Mouse (Mus musculus) liver, embryonic 14.5 days (tissue): ENCODE results near the gene Plxna4. TPM values are rescaled to one million over a fixed set of nuclear protein-coding genes. Genes with fewer than 3 reads are reported as not detected.

Experiments used
- ATAC-seq: fragments of 200-750 bp; cut with Nextera tagmentation; 2 replicates; pipeline ENCODE4 v1.8.0; 2017; ENCODE audit warnings: moderate number of reproducible peaks, mild to moderate bottlenecking, moderate library complexity; ENCODE audit not compliant: insufficient read depth
- DNase-seq, 3 experiments: peaks; one replicate each; pipeline ENCODE4 v3.0.0-alpha.2; 2012 to 2013; ENCODE audit warnings: low read depth in 3 of 3, low spot score in 3 of 3
- H3K27ac ChIP-seq: fragments of 300-500 bp; sonication (generic); 2 replicates; pipeline ENCODE4 v1.5.1; 2014; ENCODE audit warnings: moderate library complexity, mild to moderate bottlenecking, control low read depth, inconsistent platforms
- H3K27me3 ChIP-seq: fragments of 300-500 bp; sonication (generic); 2 replicates; pipeline ENCODE4 v1.6.1; 2014; ENCODE audit warnings: mild to moderate bottlenecking, low read length, moderate library complexity; ENCODE audit not compliant: control insufficient read depth, insufficient read depth
- H3K36me3 ChIP-seq: fragments of 300-500 bp; sonication (generic); replicated peaks from 2 replicates; pipeline ENCODE4 v1.6.1; 2014; ENCODE audit warnings: low read depth; ENCODE audit not compliant: control insufficient read depth, insufficient read depth
- H3K4me1 ChIP-seq, 2 experiments: fragments of 200-500 bp in 1 of 2; fragments of 300-500 bp in 1 of 2; sonication (generic) in 1 of 2; replicated peaks; 2 replicates each; pipeline ENCODE4 v1.6.1; 2012 to 2014; ENCODE audit warnings: antibody characterized with exemption in 1 of 2, inconsistent platforms in 1 of 2, low read length in 1 of 2; ENCODE audit not compliant: control insufficient read depth in 2 of 2, insufficient read depth in 2 of 2
- H3K4me2 ChIP-seq: fragments of 300-500 bp; sonication (generic); 2 replicates; pipeline ENCODE4 v1.6.1; 2014; ENCODE audit warnings: low read depth, mild to moderate bottlenecking, control low read depth, moderate library complexity
- H3K4me3 ChIP-seq, 2 experiments: fragments of 200-500 bp in 1 of 2; fragments of 300-500 bp in 1 of 2; sonication (generic) in 1 of 2; 2 replicates each; pipeline ENCODE4 v1.5.1; 2012 to 2014; ENCODE audit warnings: low read depth in 2 of 2, low read length in 2 of 2, mild to moderate bottlenecking in 2 of 2, control low read depth in 1 of 2, inconsistent platforms in 1 of 2, moderate library complexity in 1 of 2; ENCODE audit not compliant: insufficient read depth in 1 of 2
- H3K9ac ChIP-seq: fragments of 300-500 bp; sonication (generic); replicated peaks from 2 replicates; pipeline ENCODE4 v1.6.1; 2014; ENCODE audit warnings: mild to moderate bottlenecking, control low read depth, moderate library complexity
- H3K9me3 ChIP-seq: fragments of 300-500 bp; sonication (generic); 2 replicates; pipeline ENCODE4 v1.6.1; 2016; ENCODE audit warnings: low read length, mixed read lengths; ENCODE audit not compliant: control insufficient read depth
- CTCF ChIP-seq: IDR thresholded peaks from 2 replicates; pipeline ENCODE4 v1.5.1; 2016; ENCODE audit warnings: antibody characterized with exemption, low read depth, control low read depth
- EP300 ChIP-seq: IDR thresholded peaks from 2 replicates; pipeline ENCODE4 v1.6.1; 2016; ENCODE audit warnings: antibody characterized with exemption, low read depth
- WGBS: fragments of 180-500 bp; shearing (Covaris S2); extraction: QIAGEN DNeasy Blood & Tissue Kit; methylation state at CpG from one replicate; pipeline ENCODE4 v1.1.7; 2014; ENCODE audit not compliant: insufficient replicate concordance; 5-methylcytosine and 5-hydroxymethylcytosine counted together
- polyA plus RNA-seq, 2 experiments: library from polyadenylated mRNA; depleted of rRNA in 1 of 2; stranded (reverse) in 1 of 2; unstranded in 1 of 2; fragments of >200 nt; fragmentation: Nextera tagmentation in 1 of 2; extraction: Ambion mirVana in 1 of 2; gene quantifications; 2 replicates each; pipeline versions ENCODE4 v1.2.1 to v1.2.3; 2012 to 2014

Plxna4 gene
- polyA plus RNA-seq, 2 experiments = 0.17 to 0.25 TPM

DNA sequence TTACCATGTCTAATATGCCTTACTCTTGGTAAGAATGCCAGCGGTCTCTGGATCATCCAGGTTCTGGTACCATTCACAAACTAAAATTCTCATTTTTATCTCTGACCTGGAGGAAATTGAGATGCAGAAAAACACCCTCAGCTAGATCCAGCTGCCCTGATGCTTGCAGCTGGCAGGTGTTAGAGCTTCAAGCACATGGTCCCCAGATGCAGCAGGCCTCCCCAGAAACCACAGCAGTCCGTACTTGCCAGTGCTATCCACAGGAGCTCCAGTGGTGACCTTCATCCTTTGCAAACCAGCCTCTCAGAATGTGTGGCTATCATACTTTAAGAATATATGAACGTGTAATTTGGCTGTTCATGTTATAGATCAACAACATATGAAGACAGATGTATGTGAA, 139.2 kb downstream of the Plxna4 start:
- Histone ChIP-seq H3K4me3 (no peak overlapping the region), H3K9ac (no peak overlapping the region), H3K9me3 (no peaks in the 10 kb centered on the region), H3K4me2 (no peak overlapping the region), H3K27ac (no peak overlapping the region), H3K36me3 (no peaks in the 10 kb centered on the region), H3K27me3 (no peaks in the 10 kb centered on the region), H3K4me1 (0 out of 4 replicates have a peak, but pooled peaks cover 0 to 2% of the 10 kb centered on the region in 2 experiments)
- no peak for DNase-seq
- WGBS = 50% methylated on average over 3 of the region's 3 CpGs
- no peak for ATAC-seq
- TF ChIP-seq CTCF = no peak
- no peak for TF ChIP-seq EP300

DNA sequence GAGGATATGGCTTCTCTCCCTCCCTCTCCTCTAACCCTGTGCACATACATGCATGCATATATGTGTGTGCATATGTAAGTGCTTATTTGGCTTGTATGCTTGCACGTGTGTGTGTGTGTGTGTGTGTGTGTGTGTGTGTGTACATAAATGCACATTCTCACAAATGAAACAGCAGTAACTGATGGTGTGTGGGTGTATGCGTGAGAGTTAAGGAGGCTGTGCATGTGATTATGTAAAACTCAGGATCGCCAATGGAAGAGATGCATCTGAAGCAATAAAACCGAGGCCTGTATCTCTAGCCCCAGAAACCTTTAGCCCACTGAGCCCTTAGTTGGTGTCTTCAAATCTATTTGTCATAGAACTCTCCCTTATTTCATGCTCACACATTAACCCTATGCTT, 141.7 kb downstream of the Plxna4 start:
- DNase-seq (no peak), ATAC-seq (no peak)
- no peaks in the 10 kb centered on the region for H3K36me3 ChIP-seq
- no peaks in the 10 kb centered on the region for H3K4me1 ChIP-seq
- H3K27ac ChIP-seq = no peak overlapping the region
- no peak overlapping the region for H3K9ac ChIP-seq
- no peak overlapping the region for H3K4me2 ChIP-seq
- H3K9me3 ChIP-seq = no peaks in the 10 kb centered on the region
- 51% methylated on average over 4 of the region's 4 CpGs for WGBS
- no peak overlapping the region for H3K4me3 ChIP-seq
- TF ChIP-seq CTCF = no peak
- H3K27me3 ChIP-seq = no peaks in the 10 kb centered on the region

DNA sequence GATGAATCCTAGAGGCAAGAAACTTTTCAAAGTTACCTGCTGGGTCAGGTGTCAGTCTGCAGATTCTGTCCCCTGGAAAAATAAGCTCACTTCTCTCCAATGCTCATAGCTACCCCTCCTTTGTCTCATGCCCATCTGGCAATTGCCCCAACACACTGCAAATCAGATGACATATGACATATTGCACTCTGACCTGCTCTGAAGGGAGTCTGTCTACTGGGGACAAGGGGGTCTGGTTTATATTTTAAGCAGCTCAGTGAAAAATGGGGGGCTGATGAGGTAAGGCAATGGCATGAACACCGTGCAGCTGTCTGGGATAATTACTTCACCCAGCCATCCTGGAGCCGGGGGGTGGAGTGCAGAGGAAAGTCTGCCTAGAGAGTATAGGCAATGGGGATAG, 142.7 kb downstream of the Plxna4 start:
- DNase-seq (no peak), ATAC-seq (no peak)
- H3K36me3 ChIP-seq = no peaks in the 10 kb centered on the region
- H3K4me1 ChIP-seq = no peaks in the 10 kb centered on the region
- H3K4me3 ChIP-seq = no peak overlapping the region
- no peak overlapping the region for H3K4me2 ChIP-seq
- TF ChIP-seq EP300 (no peak), CTCF (no peak)
- H3K27ac ChIP-seq = no peak overlapping the region
- no peak overlapping the region for H3K9ac ChIP-seq
- no peaks in the 10 kb centered on the region for H3K27me3 ChIP-seq
- WGBS = 65% methylated on average over 2 of the region's 2 CpGs
- no peaks in the 10 kb centered on the region for H3K9me3 ChIP-seq

DNA sequence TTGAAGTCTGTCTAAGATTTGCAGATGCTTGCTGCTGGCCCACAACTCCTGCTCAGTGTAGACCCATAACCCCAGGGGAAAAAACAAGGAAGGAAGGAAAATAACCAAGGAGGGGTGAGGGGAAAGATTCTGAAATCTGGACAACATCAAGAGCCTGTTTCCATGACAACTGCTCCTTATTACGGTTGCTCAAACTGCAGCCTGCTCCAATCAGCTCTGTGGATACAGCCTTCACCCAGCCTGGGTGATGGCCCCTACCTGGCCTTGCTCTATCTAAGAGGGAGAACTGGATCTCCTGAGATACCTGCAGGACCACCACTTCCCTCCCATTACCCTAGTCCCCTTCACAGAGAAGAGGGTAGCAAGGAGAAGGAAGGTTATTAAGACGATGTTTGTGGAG, 143.6 kb downstream of the Plxna4 start:
- no peak for DNase-seq
- no peaks in the 10 kb centered on the region for H3K4me1 ChIP-seq
- TF ChIP-seq EP300 (no peak), CTCF (no peak)
- no peaks in the 10 kb centered on the region for H3K27me3 ChIP-seq
- no peak overlapping the region for H3K27ac ChIP-seq
- no peaks in the 10 kb centered on the region for H3K36me3 ChIP-seq
- 73% methylated on average over 2 of the region's 2 CpGs for WGBS
- H3K9ac ChIP-seq = no peak overlapping the region
- H3K4me2 ChIP-seq = no peak overlapping the region
- no peak for ATAC-seq
- H3K9me3 ChIP-seq = no peaks in the 10 kb centered on the region
- H3K4me3 ChIP-seq = no peak overlapping the region

DNA sequence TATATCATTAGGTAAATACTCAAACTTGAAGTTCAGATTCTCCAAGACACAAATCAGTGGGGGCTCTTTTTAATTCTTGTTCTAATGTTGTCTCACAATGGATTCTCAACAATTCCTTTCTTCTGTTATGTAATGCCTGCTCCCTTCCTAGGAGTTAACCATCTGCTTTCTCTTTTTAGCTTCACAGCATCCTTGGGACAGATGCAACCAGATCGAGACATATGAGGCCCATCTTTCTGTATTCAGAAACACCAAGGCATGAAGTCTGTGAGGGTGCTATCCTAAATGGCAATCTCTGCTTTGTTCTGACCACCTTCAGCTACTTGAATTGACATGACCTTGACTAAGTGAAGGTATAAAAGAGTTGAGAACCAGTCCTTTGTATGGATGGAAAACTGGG, 144.3 kb downstream of the Plxna4 start:
- no peak overlapping the region for H3K9ac ChIP-seq
- 58% methylated on average over 1 of the region's 1 CpGs for WGBS
- TF ChIP-seq CTCF (no peak), EP300 (no peak)
- no peak overlapping the region for H3K4me3 ChIP-seq
- H3K36me3 ChIP-seq = no peaks in the 10 kb centered on the region
- H3K4me1 ChIP-seq = no peaks in the 10 kb centered on the region
- DNase-seq (no peak), ATAC-seq (no peak)
- no peak overlapping the region for H3K4me2 ChIP-seq
- no peaks in the 10 kb centered on the region for H3K27me3 ChIP-seq
- H3K27ac ChIP-seq = no peak overlapping the region
- H3K9me3 ChIP-seq = no peaks in the 10 kb centered on the region

DNA sequence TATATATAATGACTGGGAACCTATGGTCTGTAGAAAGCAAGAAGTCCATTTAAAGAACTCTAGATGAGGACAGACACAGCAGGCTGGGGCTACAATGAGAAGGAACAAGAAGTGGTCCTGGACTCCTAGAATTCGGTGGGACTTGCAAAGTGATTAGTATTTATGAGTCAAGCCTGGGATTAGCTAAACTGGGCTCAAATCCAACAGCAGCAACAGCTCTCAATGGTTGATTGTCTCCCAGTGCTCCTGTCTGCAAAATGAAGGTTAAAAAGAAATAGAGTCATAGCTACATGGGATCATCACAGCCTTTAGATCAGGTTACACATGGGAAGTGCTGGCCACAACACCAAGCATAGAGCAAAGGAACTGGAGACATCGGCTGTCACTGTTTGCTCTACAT, 148.6 kb downstream of the Plxna4 start:
- no peak overlapping the region for H3K9ac ChIP-seq
- TF ChIP-seq EP300 (no peak), CTCF (no peak)
- ATAC-seq (no peak), DNase-seq (no peak)
- H3K4me3 ChIP-seq = no peak overlapping the region
- H3K27ac ChIP-seq = no peak overlapping the region
- WGBS = 50% methylated on average over 2 of the region's 2 CpGs
- no peaks in the 10 kb centered on the region for H3K4me1 ChIP-seq
- H3K36me3 ChIP-seq = no peaks in the 10 kb centered on the region
- H3K9me3 ChIP-seq = no peaks in the 10 kb centered on the region
- no peak overlapping the region for H3K4me2 ChIP-seq
- H3K27me3 ChIP-seq = no peaks in the 10 kb centered on the region
